Mouse (Mus musculus) CD4-positive, CD25-positive, alpha-beta regulatory T cell, adult 4 months (primary cell): Measurements from ENCODE around the gene Hpse. TPM values are rescaled to one million over a fixed set of nuclear protein-coding genes. Genes with fewer than 3 reads are reported as not detected.
A peak's percentile ranks its signal among the peaks of the same experiment; 100 is the strongest.

ENCODE experiments used
- ATAC-seq: one replicate; pipeline ENCODE4 v1.8.0; 2017
- polyA plus RNA-seq, 2 experiments: library from polyadenylated mRNA; unstranded; fragments of 100-300 nt; shearing (Covaris generic); gene quantifications; one replicate each; pipeline ENCODE4 v1.2.1; 2017

The Hpse gene
- polyA plus RNA-seq, 2 experiments from 2014 or later = 0.73 to 0.97 TPM

- peak; percentile 75 for ATAC-seq
Measured at GRCm38 (mm10) chr5:100636794-100637544, 82.5 kb downstream of the Hpse start.

DNA sequence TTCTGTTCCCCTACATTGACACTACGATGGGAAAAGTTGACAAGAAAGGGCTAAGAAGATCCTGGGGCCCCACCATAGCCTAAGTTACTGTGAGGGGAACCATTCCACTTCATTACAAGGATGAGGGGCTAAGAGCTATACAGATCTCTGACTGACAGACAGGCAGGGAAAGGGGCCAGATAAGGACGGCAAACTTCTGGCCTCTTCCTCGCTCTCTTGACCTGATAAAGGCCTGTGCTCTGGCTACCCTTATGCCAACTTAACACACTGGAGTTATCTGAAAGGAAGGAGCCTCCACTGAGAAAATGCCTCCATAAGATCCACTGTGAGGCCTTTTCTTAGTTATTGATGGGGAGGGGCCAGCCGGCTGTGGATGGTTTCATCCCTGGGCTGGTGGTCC is 83.6 kb downstream of the Hpse start:
- no peak for ATAC-seq

- no peak for ATAC-seq
Measured at GRCm38 (mm10) chr5:100634885-100635478, 84.5 kb downstream of the Hpse start.

DNA sequence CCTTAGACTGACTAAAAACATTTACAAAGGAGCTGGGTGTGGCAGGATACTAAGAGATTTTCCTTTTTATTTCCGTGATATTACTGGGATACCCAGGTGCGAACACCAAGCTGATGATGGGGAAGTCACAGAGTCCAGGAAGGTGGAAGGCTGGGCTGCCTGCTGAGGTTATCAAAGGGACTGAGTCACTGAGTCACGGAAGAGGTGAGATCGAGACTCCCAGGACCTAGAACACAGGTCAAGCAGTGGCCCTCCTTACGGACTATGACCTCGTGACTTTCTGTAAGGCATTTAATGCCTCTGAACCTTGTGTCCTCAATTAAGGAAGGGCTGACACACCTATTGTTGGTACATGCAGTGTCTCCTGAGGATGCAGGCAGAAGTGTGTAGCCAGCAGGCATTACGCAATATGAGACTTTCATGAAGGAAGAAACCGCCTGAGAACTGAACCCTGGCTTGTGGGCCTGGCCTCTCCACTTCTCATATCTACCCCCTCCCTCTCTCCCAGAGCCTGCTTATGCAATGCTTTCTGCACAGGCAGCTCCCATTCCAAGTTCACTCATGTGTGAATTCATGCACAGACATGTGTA is 86.9 kb downstream of the Hpse start:
- no peak for ATAC-seq

Other genes starting within 250 kb of the Hpse start
- 1 to 10 TPM; 9.2 to 9.9 TPM for gene Lin54, start 219.1 kb downstream of the Hpse start, polyA plus RNA-seq
- 100 to 1,000 TPM; 114 to 118 TPM for gene Cops4, start 201.4 kb downstream of the Hpse start, polyA plus RNA-seq
- gene Plac8, start 147.5 kb downstream of the Hpse start, polyA plus RNA-seq = 10 to 100 TPM in 1 of 2 experiments, 1 to 10 TPM in 1; 2.9 to 12.0 TPM
- gene Coq2, start 44.6 kb downstream of the Hpse start, polyA plus RNA-seq = 10 to 100 TPM; 12.0 to 12.9 TPM
- gene Helq, start 78.9 kb upstream of the Hpse start, polyA plus RNA-seq = 10 to 100 TPM; 12.2 to 18.9 TPM
- gene Mrps18c, start 78.9 kb upstream of the Hpse start, polyA plus RNA-seq = 100 to 1,000 TPM; 122 to 153 TPM
- 10 to 100 TPM; 32.8 to 33.7 TPM for gene Abraxas1, start 101.2 kb upstream of the Hpse start, polyA plus RNA-seq
- 1 to 10 TPM in 1 of 2 experiments, under 1 TPM in 1; 0.48 to 1.1 TPM for gene Gpat3, start 126.0 kb upstream of the Hpse start, polyA plus RNA-seq